In genomic region chr2:73586392-73587108, GRCm38 (mm10) we compare ENCODE assay signal across 23 mouse cellular contexts. TPM values are rescaled to one million over a fixed set of nuclear protein-coding genes. Genes with fewer than 3 reads are reported as not detected.
DNase-seq lines count a peak whose midpoint lies in the region; ATAC-seq and TF ChIP-seq lines count a peak whose summit lies in the region.
"Had no signal": no experiment of that assay in that cellular context is flagged by ENCODE, and none has a peak within 500 bp of the region (broad histone marks: within the 10 kb centered on the region; RNA-seq: fewer than 3 reads in every experiment).

No protein-coding gene starts in this region.

- H3K4me3 ChIP-seq in hindbrain, postnatal 0 days (ENCODE audit: low read length), result no peak overlapping the region
- no peak overlapping the region for H3K4me3 ChIP-seq in hindbrain, embryonic 13.5 days
- H3K4me3 ChIP-seq in lung, postnatal 0 days (ENCODE audit: low read depth, low read length), result no peak overlapping the region
- H3K4me3 ChIP-seq in lung, adult 2 months (replicated peaks; ENCODE audit: extremely low read depth, low read depth, low read length), result no peak overlapping the region
- no peak overlapping the region for H3K4me3 ChIP-seq in myocyte
- H3K4me3 ChIP-seq: midbrain, embryonic 12.5 days had no signal

- H3K79me2 ChIP-seq in myocyte (ENCODE audit: control insufficient read depth, insufficient read depth), result no peaks in the 10 kb centered on the region

- no peaks in the 10 kb centered on the region for H3K9me3 ChIP-seq in hindbrain, postnatal 0 days (ENCODE audit: low read length)
- H3K9me3 ChIP-seq in hindbrain, embryonic 13.5 days, result no peaks in the 10 kb centered on the region
- H3K9me3 ChIP-seq in lung, postnatal 0 days (ENCODE audit: low read length), result no peaks in the 10 kb centered on the region
- H3K9me3 ChIP-seq: embryonic facial prominence, embryonic 15.5 days; forebrain, embryonic 10.5 days; kidney, embryonic 15.5 days; midbrain, embryonic 12.5 days had no signal

- H3K4me2 ChIP-seq in hindbrain, postnatal 0 days (ENCODE audit: low read depth, low read length), result no peak overlapping the region
- H3K4me2 ChIP-seq in hindbrain, embryonic 13.5 days, result no peak overlapping the region
- no peak overlapping the region for H3K4me2 ChIP-seq in lung, postnatal 0 days (replicated peaks; ENCODE audit: low read depth, low read length)
- H3K4me2 ChIP-seq in myocyte (ENCODE audit: low read depth), result peak overlapping the region; percentile 93

- no peak for TF ChIP-seq CTCF in hindbrain, postnatal 0 days (IDR thresholded peaks at IDR 0.05; ENCODE audit: low read depth)
- no peak for TF ChIP-seq CTCF in lung, postnatal 0 days (IDR thresholded peaks at IDR 0.05)
- TF ChIP-seq CTCF in lung, adult 2 months (IDR thresholded peaks at IDR 0.05; ENCODE audit: insufficient read depth, low read length), result no peak

- no peak overlapping the region for H3K9ac ChIP-seq in hindbrain, postnatal 0 days (replicated peaks; ENCODE audit: low read length)
- no peak overlapping the region for H3K9ac ChIP-seq in hindbrain, embryonic 13.5 days
- no peak overlapping the region for H3K9ac ChIP-seq in lung, postnatal 0 days (replicated peaks; ENCODE audit: low read depth)
- H3K9ac ChIP-seq: embryonic facial prominence, embryonic 15.5 days; kidney, embryonic 15.5 days; liver, postnatal 0 days; midbrain, embryonic 12.5 days had no signal

- H3K27me3 ChIP-seq in hindbrain, postnatal 0 days (ENCODE audit: insufficient read depth, low read length), result no peaks in the 10 kb centered on the region
- H3K27me3 ChIP-seq in hindbrain, embryonic 13.5 days, result peaks cover 12% of the 10 kb centered on the region
- no peaks in the 10 kb centered on the region for H3K27me3 ChIP-seq in lung, postnatal 0 days (replicated peaks; ENCODE audit: insufficient read depth, low read length)
- H3K27me3 ChIP-seq in myocyte (ENCODE audit: control insufficient read depth, insufficient read depth, insufficient read length), result no peaks in the 10 kb centered on the region

- TF ChIP-seq EP300 in lung, postnatal 0 days (IDR thresholded peaks at IDR 0.05), result no peak

- no peak for TF ChIP-seq POLR2A in lung, adult 2 months (IDR thresholded peaks at IDR 0.05; ENCODE audit: borderline replicate concordance, extremely low read depth, low read depth, low read length)
- TF ChIP-seq POLR2A in myocyte (IDR thresholded peaks at IDR 0.05; ENCODE audit: insufficient read length, low read depth), result no peak

- peak; percentile 41 to 46 for DNase-seq in cerebellum, postnatal 14 days
- no peak for DNase-seq in cerebellum, adult 8-10 months
- peak; percentile 35 for DNase-seq in hindbrain, postnatal 0 days (ENCODE audit: low spot score)
- DNase-seq in lung, postnatal 0 days (ENCODE audit: low spot score), result no peak
- DNase-seq in lung, adult 2 months, result no peak
- no peak for DNase-seq in left cerebral cortex, postnatal 10 days (ENCODE audit: extremely low spot score in 1 of 2, low spot score in 2 of 2)
- DNase-seq: adrenal gland, adult 8-10 months; cerebellum, adult 18-20 months; embryo, embryonic 11 days; gastrocnemius, postnatal 25 days; liver, postnatal 0 days; thymus, adult 2 months had no signal

- WGBS in hindbrain, postnatal 0 days, result 32% methylated on average over 10 of the region's 10 CpGs
- WGBS in hindbrain, embryonic 13.5 days, result 44% methylated on average over 10 of the region's 10 CpGs
- 55% methylated on average over 10 of the region's 10 CpGs for WGBS in lung, postnatal 0 days
- WGBS in lung, adult 2 months, result 48% methylated on average over 10 of the region's 10 CpGs

- ATAC-seq in hindbrain, postnatal 0 days, result no peak
- no peak for ATAC-seq in hindbrain, embryonic 13.5 days (ENCODE audit: low FRiP score)
- no peak for ATAC-seq in lung, postnatal 0 days
- ATAC-seq: liver, postnatal 0 days had no signal

- peaks cover 8% of the 10 kb centered on the region; the same call in 1 of the 2 replicates for H3K4me1 ChIP-seq in hindbrain, postnatal 0 days (ENCODE audit: insufficient read depth, low read length)
- peaks cover 24% of the 10 kb centered on the region for H3K4me1 ChIP-seq in hindbrain, embryonic 13.5 days (replicated peaks)
- H3K4me1 ChIP-seq in lung, postnatal 0 days (ENCODE audit: insufficient read depth, low read depth, low read length), result 0 out of 2 replicates have a peak, but pooled peaks cover 4% of the 10 kb centered on the region
- H3K4me1 ChIP-seq in lung, adult 2 months (ENCODE audit: control insufficient read depth, insufficient read depth, low read length), result no peaks in the 10 kb centered on the region

- H3ac ChIP-seq in myocyte (ENCODE audit: control insufficient read depth, insufficient read length), result no peak overlapping the region

- no peaks in the 10 kb centered on the region for H3K36me3 ChIP-seq in hindbrain, postnatal 0 days (ENCODE audit: insufficient read depth, low read length)
- no peaks in the 10 kb centered on the region for H3K36me3 ChIP-seq in hindbrain, embryonic 13.5 days
- H3K36me3 ChIP-seq in lung, postnatal 0 days (ENCODE audit: insufficient read depth, low read length), result no peaks in the 10 kb centered on the region
- H3K36me3 ChIP-seq in myocyte (ENCODE audit: control insufficient read depth, insufficient read depth), result no peaks in the 10 kb centered on the region
- H3K36me3 ChIP-seq: embryonic facial prominence, embryonic 15.5 days; forebrain, embryonic 10.5 days; kidney, embryonic 15.5 days; midbrain, embryonic 12.5 days had no signal

- intact Hi-C loops in left cerebral cortex, postnatal 10 days (cut with DNase I), result loop anchor here (10.0 kb wide), 1 partner anchor 188 kb away; the partner anchor contains the start of gene Chn1

- H3K27ac ChIP-seq in hindbrain, postnatal 0 days, result no peak overlapping the region
- no peak overlapping the region for H3K27ac ChIP-seq in hindbrain, embryonic 13.5 days
- peak overlapping the region; percentile 38; the same call in 1 of the 2 replicates for H3K27ac ChIP-seq in lung, postnatal 0 days (ENCODE audit: low read length)
- H3K27ac ChIP-seq: embryonic facial prominence, embryonic 15.5 days; forebrain, embryonic 10.5 days; kidney, embryonic 15.5 days; macrophage; midbrain, embryonic 12.5 days had no signal

TF ChIP-seq in myocyte, 11 proteins besides CTCF, POLR2A, EP300 and RAD21:
- TF ChIP-seq TCF3 (IDR thresholded peaks at IDR 0.05; ENCODE audit: insufficient read length, low read depth) (no peak), REST (IDR thresholded peaks at IDR 0.05; ENCODE audit: insufficient read depth, insufficient read length) (no peak), E2F4 (IDR thresholded peaks at IDR 0.05; ENCODE audit: insufficient read depth) (no peak), MYOD1 (IDR thresholded peaks at IDR 0.05; ENCODE audit: control insufficient read depth in 1 of 3, insufficient read length in 2 of 3, low read depth in 2 of 3) (no peak), POLR2AphosphoS2 (IDR thresholded peaks at IDR 0.05; ENCODE audit: insufficient read length, low read depth) (no peak), TCF12 (IDR thresholded peaks at IDR 0.05; ENCODE audit: insufficient read depth, poor library complexity, severe bottlenecking) (no peak), CEBPB (IDR thresholded peaks at IDR 0.05; ENCODE audit: insufficient read depth, poor library complexity, severe bottlenecking) (no peak), SRF (IDR thresholded peaks at IDR 0.05; ENCODE audit: control insufficient read depth, insufficient read length, low read depth) (no peak), MYOG (IDR thresholded peaks at IDR 0.05; ENCODE audit: control insufficient read depth in 1 of 3, insufficient read depth in 1 of 3, insufficient read length in 2 of 3, low read depth in 2 of 3) (no peak)
TF ChIP-seq in myocyte: peak in this region for 0.

RNA-seq across cellular contexts. Expression of gene Chrna1, which starts 6.4 kb away (rescaled TPM):
- not detected in 2 replicates for total RNA-seq in hindbrain, postnatal 0 days (2014; rRNA removed)
- polyA plus RNA-seq in hindbrain, postnatal 0 days (2015; fragmentation: Nextera tagmentation; extraction: Ambion mirVana), result 0.15 and 0.25 TPM in 2 replicates
- polyA plus RNA-seq in hindbrain, embryonic 13.5 days (2015; fragmentation: Nextera tagmentation; extraction: Ambion mirVana), result 0.40 and 0.45 TPM in 2 replicates
- polyA plus RNA-seq in lung, postnatal 0 days (2015; fragmentation: Nextera tagmentation; extraction: Ambion mirVana), result 0.07 and 0.12 TPM in 2 replicates
- 0.66 TPM in 1 of 2 replicates, not detected in the other for polyA plus RNA-seq in lung, adult 2 months (2012; rRNA removed)
- 391 TPM for polyA plus RNA-seq in myocyte (2012; fragmentation: generic; extraction: Trizol)
- total RNA-seq in left cerebral cortex, postnatal 10 days (2021), result under 1 TPM; 0.14 to 0.24 TPM
- total RNA-seq: CH12.LX; hematopoietic stem cell, adult 5-6 weeks; neutrophil, adult 5-6 weeks had no signal
- polyA plus RNA-seq: macrophage; small intestine, adult 2 months had no signal

RNA-seq across cellular contexts. Expression of gene Wipf1, which starts 57.0 kb away (rescaled TPM):
- 2.4 and 3.0 TPM in 2 replicates for total RNA-seq in hindbrain, postnatal 0 days (2014; rRNA removed)
- polyA plus RNA-seq in hindbrain, postnatal 0 days (2015; fragmentation: Nextera tagmentation; extraction: Ambion mirVana), result 2.6 TPM in 2 replicates
- 2.3 and 2.5 TPM in 2 replicates for polyA plus RNA-seq in hindbrain, embryonic 13.5 days (2015; fragmentation: Nextera tagmentation; extraction: Ambion mirVana)
- polyA plus RNA-seq in lung, postnatal 0 days (2015; fragmentation: Nextera tagmentation; extraction: Ambion mirVana), result 9.5 and 9.6 TPM in 2 replicates
- polyA plus RNA-seq in lung, adult 2 months (2012; rRNA removed), result 23.1 and 23.8 TPM in 2 replicates
- 13.7 TPM for polyA plus RNA-seq in myocyte (2012; fragmentation: generic; extraction: Trizol)
- total RNA-seq in left cerebral cortex, postnatal 10 days (2021), result 1 to 10 TPM; 7.5 to 7.9 TPM

Comparison
In these comparisons a context has a peak if more than half of its experiments do, and no peak if none do; other contexts are left out.
1. DNase-seq: peak in cerebellum, postnatal 14 days (2 of 2) and hindbrain, postnatal 0 days (single experiment); none in cerebellum, adult 8-10 months (single experiment), lung, postnatal 0 days (single experiment), lung, adult 2 months (single experiment) and left cerebral cortex, postnatal 10 days (0 of 2).
2. RNA of gene Chrna1, which starts 6.4 kb away (polyA plus RNA-seq): 391 TPM in myocyte (single experiment); 0.66 TPM in lung, adult 2 months, 0.40 to 0.45 TPM in hindbrain, embryonic 13.5 days, 0.15 to 0.25 TPM in hindbrain, postnatal 0 days and 0.07 to 0.12 TPM in lung, postnatal 0 days; every median in the first group is over 100 times any median in the second.